In genomic region chr7:44595131-44595561, GRCm38 (mm10) we compare ENCODE assay signal across 21 mouse cellular contexts. TPM values are rescaled to one million over a fixed set of nuclear protein-coding genes. Genes with fewer than 3 reads are reported as not detected.
DNase-seq lines count a peak whose midpoint lies in the region; ATAC-seq and TF ChIP-seq lines count a peak whose summit lies in the region.
"Had no signal": no experiment of that assay in that cellular context is flagged by ENCODE, and none has a peak within 500 bp of the region (broad histone marks: within the 10 kb centered on the region; RNA-seq: fewer than 3 reads in every experiment).

No protein-coding gene starts in this region.

- H3K4me1 ChIP-seq in cerebellum, adult 2 months (ENCODE audit: control insufficient read depth, insufficient read depth, low read length) = peaks cover 46% of the 10 kb centered on the region
- peaks cover 25% of the 10 kb centered on the region for H3K4me1 ChIP-seq in midbrain, embryonic 14.5 days (ENCODE audit: control insufficient read depth, insufficient read depth, low read length)
- H3K4me1 ChIP-seq in midbrain, embryonic 13.5 days (replicated peaks) = peaks cover 49% of the 10 kb centered on the region

- H3K27me3 ChIP-seq in cerebellum, adult 2 months (ENCODE audit: control insufficient read depth, insufficient read depth, low read length) = no peaks in the 10 kb centered on the region
- H3K27me3 ChIP-seq in midbrain, embryonic 14.5 days (ENCODE audit: control insufficient read depth, insufficient read depth, low read length) = peaks cover 19% of the 10 kb centered on the region
- H3K27me3 ChIP-seq in midbrain, embryonic 13.5 days = peaks cover 23% of the 10 kb centered on the region

- TF ChIP-seq POLR2A in cerebellum, adult 2 months (IDR thresholded peaks at IDR 0.05; ENCODE audit: borderline replicate concordance, insufficient read depth, low read length) = no peak; the same call in 1 of the 2 replicates

- no peak for ATAC-seq in midbrain, embryonic 14.5 days (ENCODE audit: low FRiP score, low TSS enrichment)
- no peak for ATAC-seq in midbrain, embryonic 13.5 days
- ATAC-seq: intestine, embryonic 16.5 days; Patski had no signal

- peak; percentile 58 to 63 for DNase-seq in cerebellum, adult 2 months
- DNase-seq in cerebellum, adult 11 months = no peak
- peak; percentile 6 for DNase-seq in gastrocnemius, adult 2 months
- DNase-seq in gastrocnemius, postnatal 14 days = no peak
- DNase-seq in midbrain, embryonic 14.5 days = no peak
- peak; percentile 34 to 39 for DNase-seq in cerebellum, postnatal 36 days
- DNase-seq in ovary, postnatal 14 days (ENCODE audit: low spot score) = no peak
- DNase-seq: adrenal gland, adult 2 months; adrenal gland, postnatal 25 days; gastrocnemius, postnatal 10 days; heart, adult 2 months; kidney, adult 2 months had no signal

- H3K4me3 ChIP-seq in cerebellum, adult 2 months (replicated peaks; ENCODE audit: insufficient read depth, low read depth, low read length) = peak overlapping the region; percentile 13
- no peak overlapping the region for H3K4me3 ChIP-seq in gastrocnemius, adult 2 months
- H3K4me3 ChIP-seq in midbrain, embryonic 14.5 days (replicated peaks; ENCODE audit: low read depth, low read length) = no peak overlapping the region
- H3K4me3 ChIP-seq in midbrain, embryonic 13.5 days (replicated peaks) = no peak overlapping the region
- H3K4me3 ChIP-seq: embryonic facial prominence, embryonic 12.5 days; forebrain, embryonic 12.5 days; heart, adult 2 months; heart, embryonic 12.5 days; hindbrain, embryonic 12.5 days; kidney, embryonic 15.5 days had no signal

- no peak overlapping the region for H3K9ac ChIP-seq in midbrain, embryonic 14.5 days (replicated peaks; ENCODE audit: low read length)
- H3K9ac ChIP-seq in midbrain, embryonic 13.5 days (replicated peaks) = no peak overlapping the region
- H3K9ac ChIP-seq: embryonic facial prominence, embryonic 12.5 days; forebrain, embryonic 12.5 days; heart, embryonic 12.5 days; hindbrain, embryonic 12.5 days; kidney, embryonic 15.5 days had no signal

- no peaks in the 10 kb centered on the region for H3K9me3 ChIP-seq in midbrain, embryonic 14.5 days (ENCODE audit: control insufficient read depth, low read length)
- H3K9me3 ChIP-seq in midbrain, embryonic 13.5 days = no peaks in the 10 kb centered on the region
- H3K9me3 ChIP-seq: embryonic facial prominence, embryonic 12.5 days; forebrain, embryonic 12.5 days; heart, embryonic 12.5 days; hindbrain, embryonic 12.5 days; kidney, embryonic 15.5 days had no signal

- H3K4me2 ChIP-seq in midbrain, embryonic 14.5 days (ENCODE audit: low read length) = no peak overlapping the region
- H3K4me2 ChIP-seq in midbrain, embryonic 13.5 days (replicated peaks) = no peak overlapping the region
- H3K4me2 ChIP-seq: embryonic facial prominence, embryonic 12.5 days; heart, embryonic 12.5 days; kidney, embryonic 15.5 days had no signal

- TF ChIP-seq CTCF in cerebellum, adult 2 months (IDR thresholded peaks at IDR 0.05; ENCODE audit: borderline replicate concordance, insufficient read depth, low read depth, low read length) = no peak
- no peak for TF ChIP-seq CTCF in gastrocnemius, adult 2 months (IDR thresholded peaks at IDR 0.05)

- peak overlapping the region; percentile 92 for H3K27ac ChIP-seq in cerebellum, adult 2 months (ENCODE audit: insufficient read depth, low read length)
- no peak overlapping the region for H3K27ac ChIP-seq in gastrocnemius, adult 2 months
- 0 out of 2 replicates have a peak overlapping the region, but pooled peaks have one; percentile 74 for H3K27ac ChIP-seq in midbrain, embryonic 14.5 days (replicated peaks; ENCODE audit: low read depth, low read length)
- no peak overlapping the region for H3K27ac ChIP-seq in midbrain, embryonic 13.5 days
- H3K27ac ChIP-seq: embryonic facial prominence, embryonic 12.5 days; forebrain, embryonic 12.5 days; heart, adult 2 months; hindbrain, embryonic 12.5 days; kidney, embryonic 15.5 days had no signal

- H3K36me3 ChIP-seq in midbrain, embryonic 14.5 days (ENCODE audit: control insufficient read depth, insufficient read depth, low read length) = peaks cover 4% of the 10 kb centered on the region; the same call in 1 of the 2 replicates
- peaks cover 8% of the 10 kb centered on the region for H3K36me3 ChIP-seq in midbrain, embryonic 13.5 days
- H3K36me3 ChIP-seq: embryonic facial prominence, embryonic 12.5 days; forebrain, embryonic 12.5 days; heart, embryonic 12.5 days; hindbrain, embryonic 12.5 days; kidney, embryonic 15.5 days had no signal

- intact Hi-C loops in gastrocnemius, adult 2 months (cut with DNase I) = no loop called here
- intact Hi-C loops in gastrocnemius, postnatal 14 days (cut with DNase I; ENCODE audit: low total_unique reads) = no loop called here

- WGBS in cerebellum, adult 2 months = 35% methylated on average over 20 of the region's 20 CpGs
- 94% methylated on average over 20 of the region's 20 CpGs for WGBS in midbrain, embryonic 14.5 days
- WGBS in midbrain, embryonic 13.5 days = 95% methylated on average over 20 of the region's 20 CpGs

RNA-seq across cellular contexts. Expression of gene Kcnc3, which starts 4.7 kb away (rescaled TPM):
- polyA plus RNA-seq in cerebellum, adult 2 months (2012; rRNA removed) = 368 and 423 TPM in 2 replicates
- 1 to 10 TPM; 3.0 to 3.6 TPM for total RNA-seq in gastrocnemius, adult 2 months (2021)
- 1 to 10 TPM; 2.9 to 3.1 TPM for total RNA-seq in gastrocnemius, postnatal 14 days (2021)
- 5.2 and 7.5 TPM in 2 replicates for polyA plus RNA-seq in midbrain, embryonic 14.5 days (2014; fragmentation: Nextera tagmentation; extraction: Ambion mirVana)
- polyA plus RNA-seq in midbrain, embryonic 13.5 days (2015; fragmentation: Nextera tagmentation; extraction: Ambion mirVana) = 3.7 and 4.4 TPM in 2 replicates

RNA-seq across cellular contexts. Expression of gene Napsa, which starts 23.0 kb away (rescaled TPM):
- polyA plus RNA-seq in cerebellum, adult 2 months (2012; rRNA removed) = 0.26 and 0.43 TPM in 2 replicates
- under 1 TPM in 1 of 2 experiments, not detected in 1; 0.20 TPM for total RNA-seq in gastrocnemius, adult 2 months (2021)
- not detected for total RNA-seq in gastrocnemius, postnatal 14 days (2021)
- polyA plus RNA-seq in midbrain, embryonic 14.5 days (2014; fragmentation: Nextera tagmentation; extraction: Ambion mirVana) = 1.1 TPM in 1 of 2 replicates, not detected in the other
- polyA plus RNA-seq in midbrain, embryonic 13.5 days (2015; fragmentation: Nextera tagmentation; extraction: Ambion mirVana) = 0.64 and 1.3 TPM in 2 replicates
- polyA plus RNA-seq: C2C12; heart, embryonic 12.5 days had no signal

RNA-seq across cellular contexts. Expression of gene Nr1h2, which starts 41.4 kb away (rescaled TPM):
- polyA plus RNA-seq in cerebellum, adult 2 months (2012; rRNA removed) = 106 and 109 TPM in 2 replicates
- 10 to 100 TPM; 40.6 to 42.7 TPM for total RNA-seq in gastrocnemius, adult 2 months (2021)
- 10 to 100 TPM; 28.0 to 28.2 TPM for total RNA-seq in gastrocnemius, postnatal 14 days (2021)
- 57.1 and 62.0 TPM in 2 replicates for polyA plus RNA-seq in midbrain, embryonic 14.5 days (2014; fragmentation: Nextera tagmentation; extraction: Ambion mirVana)
- polyA plus RNA-seq in midbrain, embryonic 13.5 days (2015; fragmentation: Nextera tagmentation; extraction: Ambion mirVana) = 71.3 and 74.9 TPM in 2 replicates

RNA-seq across cellular contexts. Expression of gene Pold1, which starts 46.5 kb away (rescaled TPM):
- 21.6 and 25.1 TPM in 2 replicates for polyA plus RNA-seq in cerebellum, adult 2 months (2012; rRNA removed)
- 1 to 10 TPM; 4.1 to 5.1 TPM for total RNA-seq in gastrocnemius, adult 2 months (2021)
- 1 to 10 TPM; 7.0 to 7.8 TPM for total RNA-seq in gastrocnemius, postnatal 14 days (2021)
- 17.8 and 19.5 TPM in 2 replicates for polyA plus RNA-seq in midbrain, embryonic 14.5 days (2014; fragmentation: Nextera tagmentation; extraction: Ambion mirVana)
- 38.7 and 40.1 TPM in 2 replicates for polyA plus RNA-seq in midbrain, embryonic 13.5 days (2015; fragmentation: Nextera tagmentation; extraction: Ambion mirVana)

Comparison
In these comparisons a context has a peak if more than half of its experiments do, and no peak if none do; other contexts are left out.
1. DNase-seq: peak in cerebellum, adult 2 months (2 of 2), gastrocnemius, adult 2 months (single experiment) and cerebellum, postnatal 36 days (2 of 2); none in cerebellum, adult 11 months (single experiment), gastrocnemius, postnatal 14 days (single experiment), midbrain, embryonic 14.5 days (single experiment) and ovary, postnatal 14 days (single experiment).
2. H3K27ac ChIP-seq: peak in cerebellum, adult 2 months (single experiment) and midbrain, embryonic 14.5 days (single experiment); none in gastrocnemius, adult 2 months (single experiment) and midbrain, embryonic 13.5 days (single experiment).
3. RNA of gene Kcnc3, which starts 4.7 kb away (polyA plus RNA-seq): 368 to 423 TPM in cerebellum, adult 2 months; 5.2 to 7.5 TPM in midbrain, embryonic 14.5 days and 3.7 to 4.4 TPM in midbrain, embryonic 13.5 days; every median in the first group is over 10 times any median in the second.